Mouse (Mus musculus): ENCODE results near the gene Lgr6. TPM values are rescaled to one million over a fixed set of nuclear protein-coding genes. Genes with fewer than 3 reads are reported as not detected.

Lgr6 gene
- total RNA-seq, 2 experiments from 2014 or later = 20.5 to 28.4 TPM

DNA sequence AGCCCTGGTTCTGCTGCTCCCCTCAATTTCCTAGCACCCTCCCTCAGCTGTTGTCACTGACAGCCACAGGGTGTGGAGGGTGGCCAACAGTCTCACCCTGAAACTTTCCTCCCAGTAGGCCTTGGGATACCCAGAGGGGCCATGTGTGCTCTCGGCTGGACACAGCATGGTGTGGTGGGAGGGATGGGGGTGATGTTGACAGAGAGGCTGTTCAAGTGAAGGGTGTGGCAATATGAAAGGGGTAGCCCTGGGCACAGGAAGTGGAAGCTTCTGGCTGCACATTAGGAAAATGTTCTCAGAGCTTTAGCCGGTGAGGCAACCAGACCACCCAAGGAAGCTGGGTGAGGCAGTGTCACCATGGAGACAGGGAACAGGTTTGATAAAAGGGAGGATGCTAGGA is 26.1 kb downstream of the Lgr6 start:
- DNase-seq = no peak

DNA sequence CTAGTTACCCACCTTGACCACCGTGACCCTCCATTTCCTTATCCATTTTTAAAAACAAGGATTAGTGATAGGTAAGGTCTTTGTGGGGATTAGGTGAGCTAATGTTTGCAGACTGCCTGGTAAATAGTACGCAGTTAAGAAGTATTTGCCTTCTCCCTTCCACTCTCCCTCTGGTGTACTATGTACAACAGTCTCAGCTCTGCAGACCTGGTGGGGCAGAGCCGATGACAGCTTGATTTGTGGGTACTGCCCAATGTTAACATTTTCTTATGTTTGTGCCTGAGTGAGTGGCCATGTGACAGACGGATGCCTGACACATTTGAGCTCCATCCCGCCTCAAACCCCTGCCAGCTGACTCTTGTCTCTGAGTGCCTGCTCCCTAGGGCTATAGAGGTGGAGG is 28.6 kb downstream of the Lgr6 start:
- no peak for DNase-seq

DNA sequence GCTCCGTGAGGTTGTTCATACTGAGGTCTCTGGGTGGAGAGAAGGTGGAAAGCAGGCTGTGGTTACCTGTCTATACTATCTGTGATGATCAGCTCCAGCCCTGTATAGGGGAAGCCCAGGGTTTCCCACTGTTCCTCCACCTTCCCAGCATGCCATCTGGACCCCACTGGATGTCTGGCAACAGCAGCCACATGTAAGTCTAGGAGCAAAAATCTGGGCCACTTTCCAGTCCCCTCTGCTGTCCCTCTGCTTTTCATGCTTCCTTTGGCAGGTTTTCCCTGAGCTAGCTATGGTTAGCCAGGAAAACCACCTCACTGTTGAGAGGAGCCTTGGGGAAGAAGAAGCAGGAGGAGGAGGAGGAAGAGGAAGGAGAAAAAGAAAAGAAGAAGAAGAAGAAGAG is 29.8 kb downstream of the Lgr6 start:
- DNase-seq = no peak

DNA sequence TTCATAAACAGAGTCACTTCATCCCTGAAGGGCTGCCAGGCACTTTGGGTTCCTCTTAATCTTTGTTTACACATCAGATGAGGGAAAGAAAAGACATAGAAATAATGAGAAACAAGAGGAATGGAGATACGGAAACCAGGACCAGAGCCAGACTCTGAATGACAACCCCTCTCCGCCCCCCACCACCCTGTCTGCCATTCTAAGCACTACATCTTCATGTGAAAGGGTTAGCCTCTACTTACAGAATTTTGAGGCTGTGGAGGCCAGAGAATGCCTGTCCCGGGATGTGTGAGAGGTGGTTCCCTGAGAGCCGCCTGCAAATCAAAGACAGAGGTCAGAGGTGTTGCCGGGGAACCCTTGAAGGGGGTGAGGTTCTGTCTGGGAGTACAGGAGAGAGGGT is 32.4 kb downstream of the Lgr6 start:
- DNase-seq = no peak

DNA sequence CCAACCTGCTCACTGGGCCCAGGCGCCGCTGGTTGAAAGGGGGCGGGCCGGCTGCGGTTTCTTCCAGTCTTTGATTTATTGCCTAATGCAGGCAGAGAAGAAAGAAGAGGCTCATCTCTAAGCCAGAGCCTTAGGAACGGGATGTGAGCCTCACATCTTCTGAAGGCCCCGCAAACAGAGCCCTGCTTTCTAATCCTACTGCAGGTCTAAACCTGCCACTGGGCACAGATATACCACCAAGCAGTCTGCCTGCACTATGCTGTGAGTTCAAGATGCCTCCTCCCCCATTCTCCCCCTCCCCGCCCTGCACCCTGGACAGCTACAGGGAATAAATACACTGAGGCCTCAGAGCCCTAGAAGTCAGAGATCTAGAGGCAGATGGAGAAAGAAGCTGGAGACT is 35.2 kb downstream of the Lgr6 start:
- DNase-seq = no peak

DNA sequence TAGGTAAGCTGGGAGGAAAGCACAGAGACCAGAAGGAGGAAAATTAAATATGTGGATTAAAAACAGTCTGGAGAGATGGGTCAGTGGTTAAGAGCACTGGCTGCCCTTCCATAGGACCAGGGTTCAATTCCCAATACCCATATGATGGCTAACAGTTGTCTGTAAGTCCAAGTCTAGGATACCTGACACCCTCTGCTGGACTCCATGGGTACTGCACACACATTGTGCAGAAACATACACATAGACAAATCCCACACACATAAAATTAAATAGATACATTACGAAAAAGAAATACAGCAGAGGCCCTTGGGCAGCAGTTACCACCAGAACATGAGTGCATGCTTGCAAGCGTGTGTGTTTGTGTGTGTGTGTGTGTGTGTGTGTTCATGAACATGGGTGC is 40.6 kb downstream of the Lgr6 start:
- no peak for DNase-seq

DNA sequence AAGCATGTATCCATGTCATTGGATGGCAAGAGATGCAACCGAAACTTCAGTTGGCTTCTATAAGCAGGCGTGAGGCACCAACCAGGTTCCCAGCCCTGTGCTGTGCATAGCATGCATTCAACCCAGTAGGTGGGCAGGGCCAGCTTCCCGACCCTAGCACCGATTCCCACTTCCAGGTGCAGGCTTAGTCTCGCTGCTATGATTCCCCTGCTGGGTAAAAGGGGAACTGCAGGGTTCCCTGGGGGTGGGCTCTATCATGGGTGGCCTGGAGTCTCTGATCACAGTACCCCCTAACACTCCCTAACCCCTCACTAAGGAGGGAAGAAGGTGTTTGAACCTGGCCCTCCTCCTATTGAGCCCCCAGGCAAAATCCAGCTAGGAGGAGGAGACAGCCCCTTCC is 42.1 kb downstream of the Lgr6 start:
- no peak for DNase-seq

DNA sequence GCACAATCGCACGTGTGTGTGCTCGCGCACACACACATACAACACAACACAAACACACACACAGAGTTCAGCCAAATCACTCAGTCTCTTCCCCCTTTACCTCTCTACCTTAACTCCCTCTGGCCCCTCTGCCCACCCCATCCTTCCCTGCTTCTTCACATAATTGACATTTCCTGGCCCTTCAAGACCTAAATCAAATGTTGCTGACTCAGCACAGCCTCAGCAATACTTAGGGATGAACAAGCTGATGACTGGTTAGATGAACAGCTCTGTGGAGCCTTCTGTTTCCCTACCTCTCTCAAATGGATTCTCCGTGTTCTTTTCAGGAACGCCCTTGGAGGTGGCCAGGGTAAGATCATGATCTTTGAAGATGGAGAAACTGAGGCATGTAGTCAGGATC is 43.8 kb downstream of the Lgr6 start:
- no peak for DNase-seq

DNA sequence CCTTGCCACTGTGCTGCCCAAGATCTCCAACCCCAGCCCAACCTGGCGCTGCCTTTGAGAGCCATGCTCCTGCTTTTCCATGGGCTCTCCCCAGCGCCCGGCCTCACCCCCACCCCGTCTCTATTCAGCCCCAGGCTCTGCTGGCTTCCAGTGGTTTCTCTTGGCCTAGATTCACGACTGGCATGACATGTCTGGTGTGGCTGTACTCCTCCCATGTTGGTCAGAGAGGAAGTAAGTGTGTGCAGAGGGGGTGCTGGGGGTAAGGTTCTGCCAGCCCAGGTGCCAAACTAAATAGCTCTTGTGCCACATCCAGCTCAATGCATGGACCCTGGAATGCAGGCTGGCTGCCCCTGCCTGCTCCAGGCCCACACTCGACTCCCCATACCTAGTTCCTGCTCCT is 44.9 kb downstream of the Lgr6 start:
- no peak for DNase-seq

DNA sequence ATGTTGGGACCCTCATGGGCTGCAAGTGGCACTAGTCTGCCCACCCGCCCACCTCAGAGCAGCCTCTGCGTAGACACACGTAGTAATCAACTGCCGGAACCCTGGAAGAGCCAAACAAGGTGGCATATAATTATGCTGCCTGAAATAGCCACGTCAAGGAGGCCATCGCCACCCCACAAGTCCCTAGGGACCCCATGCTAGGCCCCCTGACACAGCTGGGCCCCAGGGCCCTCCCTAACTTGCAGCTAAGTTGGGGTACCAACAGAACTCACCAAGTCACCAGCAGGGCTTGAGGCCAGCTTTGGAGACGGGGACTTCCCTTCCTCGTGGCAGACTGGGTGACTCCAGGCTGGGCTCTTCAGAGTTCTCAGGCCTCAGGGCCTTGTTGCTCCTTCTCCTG is 48.2 kb downstream of the Lgr6 start:
- no peak for DNase-seq

DNA sequence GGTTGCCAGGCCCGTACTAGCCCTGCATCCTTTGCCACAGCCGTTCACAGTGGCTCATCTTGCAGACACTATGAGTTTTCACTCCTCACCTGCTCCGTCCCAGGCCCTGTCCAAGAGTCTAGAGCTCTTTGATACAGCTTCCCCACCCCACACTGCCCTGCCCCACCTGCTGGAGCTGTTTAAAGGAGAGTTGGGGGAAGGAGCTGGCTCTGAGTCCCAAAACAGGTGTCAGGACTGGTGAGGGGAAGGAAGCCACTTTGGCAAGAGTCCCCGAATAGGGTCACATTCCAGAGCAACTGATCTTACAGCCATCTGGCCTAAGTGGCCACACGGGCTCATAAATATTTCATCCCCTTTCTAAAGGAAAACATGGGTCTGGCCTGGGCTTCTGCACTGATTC is 51.0 kb downstream of the Lgr6 start:
- no peak for DNase-seq

DNA sequence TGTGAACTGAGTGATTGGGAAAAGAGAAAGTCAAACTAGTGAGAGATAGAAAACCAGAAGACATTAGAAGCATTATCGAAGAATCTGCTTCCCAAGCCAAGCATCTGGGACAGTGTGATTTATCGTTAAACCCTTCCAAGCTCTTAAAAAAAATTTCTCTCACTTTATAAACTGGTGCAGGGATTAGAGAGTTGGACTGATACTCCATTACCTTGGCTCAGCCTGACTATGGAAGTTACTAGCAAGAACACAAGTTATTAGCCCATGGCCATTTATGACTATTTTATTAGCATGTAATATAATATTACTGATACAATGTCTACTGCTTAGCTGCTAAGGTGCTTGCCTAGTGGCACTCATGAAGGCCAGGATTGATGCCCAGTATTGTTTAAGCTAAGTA is 60.6 kb downstream of the Lgr6 start:
- DNase-seq = no peak

DNA sequence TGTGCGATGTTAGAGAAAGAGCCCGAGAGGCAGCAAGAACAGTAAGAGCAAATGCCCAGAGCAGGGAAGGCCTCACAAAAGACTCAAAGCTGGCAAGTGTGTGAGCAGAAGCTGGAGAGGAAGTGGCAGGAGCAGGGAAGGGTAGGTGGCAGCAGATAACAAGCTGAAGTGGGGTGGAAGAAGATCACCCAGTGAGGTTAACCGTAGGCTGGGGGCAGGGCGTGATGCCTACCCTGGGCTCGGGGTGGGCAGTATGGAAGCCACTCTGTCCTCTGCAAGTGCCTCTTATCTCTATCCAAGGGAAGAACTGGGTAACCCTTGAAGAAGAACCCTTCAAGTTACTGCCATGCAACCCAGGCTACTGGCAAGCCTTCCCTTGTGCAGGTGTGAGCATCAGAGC is 68.8 kb downstream of the Lgr6 start:
- no peak for DNase-seq

DNA sequence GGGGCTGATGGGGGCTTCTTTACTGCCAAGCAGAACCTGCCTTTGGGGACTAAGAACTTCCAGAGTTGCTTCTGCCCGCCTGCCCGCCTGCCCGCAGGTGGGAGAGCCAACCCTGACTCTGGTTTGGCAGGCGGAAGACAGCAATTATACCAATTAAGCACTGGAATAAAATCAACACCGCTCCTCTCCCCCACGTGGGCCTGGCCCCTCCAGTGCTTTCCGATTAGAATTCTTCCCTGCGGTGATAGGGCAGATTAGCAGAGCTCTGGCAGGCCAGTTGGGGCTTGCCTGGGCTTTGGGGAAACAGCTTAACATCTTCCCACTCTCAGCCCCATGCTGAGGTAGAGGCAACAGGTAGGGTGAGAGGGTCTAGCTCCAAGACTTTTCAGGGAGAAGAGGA is 72.4 kb downstream of the Lgr6 start:
- DNase-seq = no peak

DNA sequence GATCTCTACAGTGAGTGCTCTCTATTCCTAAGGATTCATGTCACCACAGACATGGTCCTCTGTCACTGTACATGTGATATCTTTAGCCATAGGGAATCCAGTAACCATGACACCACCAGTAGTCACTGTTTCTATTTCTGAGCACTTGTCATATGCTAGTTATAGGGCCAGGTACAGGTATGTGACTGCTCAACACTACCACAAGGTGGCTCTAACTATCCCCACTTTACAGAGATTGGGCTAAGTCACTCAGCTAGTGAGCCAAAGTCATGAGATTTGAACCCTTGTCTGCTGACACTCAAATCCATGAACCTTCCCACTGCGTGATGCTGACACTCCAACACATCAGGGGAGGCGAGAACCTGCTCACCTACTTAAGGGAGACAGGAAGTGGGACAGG is 75.0 kb downstream of the Lgr6 start:
- no peak for DNase-seq

DNA sequence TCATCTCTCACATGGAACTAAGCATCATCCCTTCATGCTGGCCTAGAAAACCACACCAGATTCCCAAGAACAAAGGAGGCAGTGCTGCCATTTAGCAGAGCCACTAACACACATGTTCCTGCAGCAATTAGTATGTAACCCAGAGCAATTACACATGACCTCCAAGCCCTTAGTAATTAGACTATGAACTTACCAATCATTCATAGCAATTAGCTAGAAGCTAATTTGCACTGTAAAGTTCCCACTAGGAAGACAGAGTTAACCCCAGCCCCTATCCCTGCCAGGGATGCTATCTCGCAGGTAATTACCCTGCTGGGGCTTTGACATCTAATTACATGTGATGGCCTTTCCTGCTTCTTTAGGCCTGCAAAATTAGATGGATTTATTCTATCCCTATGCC is 78.8 kb downstream of the Lgr6 start:
- no peak for DNase-seq

DNA sequence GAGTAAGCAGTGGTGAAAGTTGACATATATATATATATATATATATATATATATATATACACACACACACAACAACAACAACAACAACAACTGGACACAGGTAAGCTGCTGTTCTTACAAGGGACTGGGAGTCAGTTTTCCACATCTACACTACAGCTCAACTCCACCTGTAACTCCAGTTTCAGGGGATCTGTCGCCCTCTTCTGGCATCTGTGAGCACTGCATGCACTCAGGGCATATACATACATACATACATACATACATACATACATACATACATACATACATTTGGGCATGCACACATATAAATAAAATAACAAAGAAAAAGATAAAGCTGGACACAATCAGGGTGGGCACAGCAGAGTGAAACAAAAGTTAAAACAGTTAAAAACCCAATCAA is 81.5 kb downstream of the Lgr6 start:
- no peak for DNase-seq

DNA sequence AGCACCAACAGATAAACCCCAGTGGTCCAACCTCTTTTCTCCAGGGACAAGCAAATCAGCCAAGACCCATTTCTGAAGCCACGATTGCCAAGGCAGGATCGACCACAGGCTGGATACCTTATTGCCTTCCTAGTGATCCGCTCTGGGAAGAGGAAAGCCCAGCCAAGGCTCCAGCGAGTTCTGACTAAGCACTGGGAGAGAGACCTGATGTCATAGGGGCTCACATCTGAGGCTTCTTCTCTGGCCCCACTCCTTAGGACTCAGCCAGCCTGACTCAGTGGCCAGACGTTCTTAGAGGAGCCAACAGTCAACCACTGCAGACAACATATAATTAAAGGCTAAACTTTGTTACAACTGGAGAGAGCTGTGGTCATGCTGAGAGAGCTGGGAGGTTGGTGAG is 83.1 kb downstream of the Lgr6 start:
- no peak for DNase-seq

DNA sequence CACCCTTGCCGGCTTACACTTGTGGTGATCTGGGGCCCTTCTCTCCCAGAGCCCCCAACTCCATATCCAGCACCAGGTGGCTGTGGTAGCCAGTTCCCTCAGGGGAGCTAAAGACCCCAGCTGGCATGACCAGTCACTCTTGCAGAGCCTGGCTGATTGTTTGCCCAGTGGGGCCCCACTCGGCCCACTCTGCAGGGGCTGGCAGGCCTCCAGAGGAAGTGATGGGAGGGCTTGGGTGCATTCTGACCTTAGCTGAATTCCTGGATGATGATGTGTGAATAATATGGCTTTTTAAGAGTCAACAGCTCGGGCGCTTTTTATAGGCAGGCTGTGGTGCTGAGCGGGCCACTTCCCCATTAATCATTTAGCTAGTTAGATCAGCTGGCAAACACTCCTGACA is 84.1 kb downstream of the Lgr6 start:
- no peak for DNase-seq

DNA sequence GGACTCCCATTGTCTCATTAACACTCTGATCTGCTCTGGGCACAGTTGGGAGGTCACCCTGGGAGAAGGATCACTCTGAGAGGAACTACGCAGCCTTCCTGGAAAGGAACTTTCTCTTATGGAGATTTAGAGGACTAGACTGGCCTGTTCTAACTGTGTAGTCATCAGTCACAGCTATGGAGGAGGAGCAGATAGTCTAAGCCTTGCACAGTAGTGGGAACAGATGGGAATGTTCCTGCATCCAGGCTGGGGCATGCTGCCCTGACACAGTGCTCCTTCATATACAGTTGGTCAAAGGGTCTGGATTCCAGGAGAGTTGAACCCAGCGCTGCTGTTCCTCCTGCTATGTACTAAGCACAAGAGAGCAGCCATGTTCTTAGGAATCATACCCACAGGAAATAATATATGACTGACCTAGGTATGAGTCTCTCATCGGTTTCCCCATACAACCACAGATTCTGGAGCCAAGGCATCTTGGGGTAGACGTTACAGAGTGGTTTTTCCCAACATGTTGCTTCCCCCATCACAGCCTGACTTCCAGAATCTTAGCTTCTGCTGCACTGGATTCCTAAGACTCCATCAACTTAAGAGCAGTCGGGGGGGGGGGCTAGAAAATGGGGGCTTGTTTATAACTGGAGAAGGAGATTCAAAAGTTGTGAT is 84.7 kb downstream of the Lgr6 start:
- no peak for DNase-seq

DNA sequence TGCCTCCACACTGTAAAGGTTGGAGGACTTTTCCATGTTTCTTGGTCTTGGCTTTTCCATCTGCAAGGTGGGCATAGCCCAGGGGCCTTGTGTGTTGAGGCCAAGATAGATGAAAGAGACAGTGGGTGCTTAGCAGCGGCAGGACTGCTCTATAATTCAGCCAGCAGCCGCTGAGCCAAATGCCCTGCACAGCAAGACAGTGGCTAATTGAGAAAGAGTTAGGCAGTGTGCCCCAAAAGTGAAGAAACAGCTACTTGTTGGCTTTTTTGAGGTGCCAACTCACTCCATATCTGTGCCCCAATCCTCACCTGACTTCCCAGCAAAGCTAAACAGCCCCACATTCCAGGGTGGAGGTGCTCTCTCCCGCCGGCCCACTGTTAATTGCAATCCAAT is 85.3 kb downstream of the Lgr6 start:
- DNase-seq = peak; percentile 50

DNA sequence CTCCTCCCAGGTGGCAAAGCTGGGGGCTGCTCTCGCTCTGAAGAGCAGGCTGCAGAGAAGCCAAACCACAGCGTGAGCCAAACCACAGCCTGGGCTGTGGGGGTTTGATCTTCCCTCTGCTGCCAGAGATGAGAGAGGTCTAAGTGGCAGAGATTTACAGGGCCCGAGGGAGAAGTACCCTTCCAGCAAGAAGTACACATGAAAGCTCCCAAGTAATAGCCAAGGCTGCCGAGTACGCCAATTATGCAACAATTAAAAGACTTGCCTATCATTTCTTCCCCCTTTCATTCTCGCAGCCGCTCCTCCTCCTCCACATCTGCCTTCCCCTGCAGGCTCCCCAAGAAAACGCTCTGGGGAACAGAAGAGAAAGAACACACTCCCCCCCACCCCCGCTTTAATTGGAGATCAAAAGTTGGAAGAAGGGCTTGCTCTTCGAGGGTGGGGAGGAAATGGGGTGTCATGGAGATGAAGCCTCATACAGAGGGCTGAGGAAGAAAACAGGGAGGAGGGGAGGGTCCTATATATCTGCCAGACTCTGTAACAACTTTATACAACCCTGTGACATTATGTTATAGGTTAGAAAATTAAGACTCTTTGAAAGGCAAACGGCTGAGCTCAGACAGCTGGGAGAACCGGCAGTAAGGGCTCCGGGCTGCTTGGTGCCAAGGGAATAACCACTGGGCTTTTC is 85.8 kb downstream of the Lgr6 start:
- peak; percentile 51 for DNase-seq

DNA sequence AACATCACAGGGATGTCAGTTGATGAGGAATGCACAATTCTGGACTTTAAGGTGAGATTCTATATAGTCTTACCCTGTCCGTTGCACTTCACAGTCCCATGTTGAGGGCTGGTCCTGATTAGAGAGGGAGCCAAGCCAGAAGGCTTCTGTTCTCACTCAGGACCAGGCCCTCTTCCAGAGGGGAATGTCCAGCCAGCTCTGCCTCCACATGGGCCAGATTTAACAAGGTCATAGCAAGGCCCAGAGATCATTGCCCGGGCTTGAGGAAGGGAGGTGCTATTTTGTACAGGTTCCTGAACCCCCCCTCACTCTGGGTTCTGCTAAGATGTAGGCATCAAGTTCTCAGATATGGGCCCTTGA is 87.4 kb downstream of the Lgr6 start:
- peak; percentile 30 for DNase-seq

DNA sequence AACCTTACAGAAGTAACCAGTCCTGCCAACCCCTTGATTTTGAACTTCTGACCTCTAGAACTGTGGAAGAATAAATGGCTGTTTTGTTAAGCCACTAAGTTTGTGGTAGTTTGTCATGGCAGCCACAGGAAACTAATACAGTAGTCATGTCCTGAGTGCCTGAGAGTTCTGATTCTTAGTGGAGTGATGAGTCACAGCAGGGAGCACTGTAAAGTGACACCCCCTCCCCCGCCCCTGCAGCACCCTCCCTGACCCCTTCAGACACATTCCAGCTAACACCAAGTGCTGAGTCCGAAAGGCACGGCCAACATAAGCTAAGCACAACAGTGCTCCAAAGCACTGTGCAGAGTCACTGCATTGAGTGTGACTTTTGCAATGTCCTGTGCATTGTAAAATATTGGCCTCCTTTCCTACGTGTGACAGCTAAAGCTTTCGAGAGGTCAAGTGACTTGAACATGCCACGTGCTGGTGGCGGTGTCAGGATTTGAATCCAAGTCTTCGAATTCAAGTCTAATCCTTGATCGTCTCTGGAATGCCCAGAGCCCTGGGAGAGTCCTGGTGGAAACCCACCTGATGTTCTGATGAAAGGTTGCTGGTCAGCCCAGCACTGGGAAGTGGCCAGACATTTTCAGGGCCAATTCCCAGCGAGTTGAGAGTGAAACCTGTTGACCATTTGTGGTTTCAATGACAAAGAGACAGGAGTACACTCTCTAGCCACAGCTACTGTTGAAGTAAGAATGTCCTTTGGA is 88.0 kb downstream of the Lgr6 start:
- DNase-seq = no peak

Data from adrenal gland, postnatal 10 days (tissue).